Mouse (Mus musculus): ENCODE data around the gene Prkab1.
A peak's percentile ranks its signal among the peaks of the same experiment; 100 is the strongest.

The Prkab1 gene

GRCm38 (mm10) chr5:116024327-116024739 is at the start of gene Prkab1:
TSS of gene Prkab1 (minus strand) at chr5:116024508.
- peak; percentile 93 to 96 for DNase-seq (ENCODE audit: low spot score in 2 of 2)

GRCm38 (mm10) chr5:116069618-116070017 is 45.3 kb upstream of the Prkab1 start:
- no peak for DNase-seq (ENCODE audit: low spot score in 2 of 2)

DNA sequence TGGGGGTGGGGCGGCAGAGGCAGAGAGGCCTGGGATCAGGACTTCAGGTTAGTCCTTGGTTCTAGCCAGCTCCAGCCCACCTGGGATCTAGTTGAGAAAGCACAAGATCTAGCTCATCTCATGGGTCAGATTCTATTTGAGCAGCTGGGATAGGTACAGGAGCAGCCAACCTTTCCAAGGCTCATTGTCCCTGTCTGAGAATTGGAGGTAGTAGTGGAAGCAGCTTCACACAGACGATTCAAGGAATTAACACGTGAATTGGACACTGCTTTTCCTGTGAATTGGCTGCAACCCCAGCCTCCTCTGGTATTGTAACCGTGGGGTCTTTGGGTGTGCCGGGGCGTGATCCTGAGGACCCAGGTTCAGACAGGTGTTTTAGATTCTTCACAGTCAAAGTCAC is 28.5 kb upstream of the Prkab1 start:
- DNase-seq (ENCODE audit: low spot score in 2 of 2), result no peak

DNA sequence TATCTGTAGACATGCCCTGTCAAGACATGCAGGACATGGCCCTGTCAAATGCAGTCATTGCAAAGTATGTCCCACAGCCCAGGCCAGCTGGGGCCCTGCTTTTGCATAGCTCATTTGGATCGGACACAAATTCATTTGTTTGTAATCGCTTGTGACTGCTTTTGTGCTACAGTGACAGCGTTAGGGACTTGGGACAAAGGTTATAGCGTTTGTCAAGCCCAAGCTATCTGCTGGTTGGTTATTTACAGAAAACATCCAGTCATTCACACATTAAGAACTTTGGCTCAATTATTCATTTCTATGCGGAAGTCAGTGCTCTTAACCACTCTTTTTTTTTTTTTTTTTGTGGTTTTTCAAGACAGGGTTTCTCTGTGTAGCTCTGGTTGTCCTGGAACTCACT is 27.9 kb upstream of the Prkab1 start:
- DNase-seq (ENCODE audit: low spot score in 2 of 2), result no peak

DNA sequence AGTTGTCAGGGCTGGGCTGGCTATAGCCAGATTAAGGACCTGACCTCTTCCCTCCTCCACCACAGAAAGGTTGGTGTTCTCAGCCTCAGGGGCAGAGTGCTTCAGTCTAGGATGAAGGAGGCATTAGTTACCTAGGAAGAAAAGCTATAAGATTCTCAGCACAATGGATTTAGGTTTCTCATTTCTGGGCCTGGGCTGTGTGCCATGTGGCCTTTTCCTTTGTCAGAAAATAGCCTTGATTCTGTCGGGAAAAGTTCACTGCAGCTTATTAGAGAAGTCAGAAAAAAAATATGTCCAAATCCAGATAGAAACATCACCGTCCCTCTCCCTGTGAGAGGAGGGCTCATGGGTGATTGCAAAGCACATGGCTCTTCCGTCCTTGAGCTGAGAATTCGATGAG is 25.5 kb upstream of the Prkab1 start:
- no peak for DNase-seq (ENCODE audit: low spot score in 2 of 2)

GRCm38 (mm10) chr5:116048321-116048720 is 24.0 kb upstream of the Prkab1 start:
- DNase-seq (ENCODE audit: low spot score in 2 of 2), result no peak

DNA sequence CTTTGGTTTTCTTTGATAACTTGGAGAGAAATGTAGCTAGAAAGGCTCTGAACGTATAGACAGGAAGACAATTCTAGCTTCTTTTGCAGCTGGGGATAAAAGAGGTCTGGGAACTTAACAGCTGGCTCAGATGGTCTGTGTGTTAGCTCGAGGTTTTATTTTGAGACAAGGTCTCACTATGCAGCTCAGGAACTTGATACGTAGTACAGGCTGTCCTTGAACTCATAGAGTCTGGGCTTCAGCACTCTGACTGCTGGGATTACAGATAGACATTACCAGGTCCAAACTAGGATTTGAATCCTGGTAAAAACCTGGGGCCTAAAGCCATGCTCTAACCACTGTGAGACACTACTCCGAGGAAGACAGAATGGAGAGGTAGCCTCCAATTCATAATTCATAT is 21.9 kb upstream of the Prkab1 start:
- DNase-seq (ENCODE audit: low spot score in 2 of 2), result no peak

GRCm38 (mm10) chr5:116045581-116045980 is 21.3 kb upstream of the Prkab1 start:
- DNase-seq (ENCODE audit: low spot score in 2 of 2), result no peak

DNA sequence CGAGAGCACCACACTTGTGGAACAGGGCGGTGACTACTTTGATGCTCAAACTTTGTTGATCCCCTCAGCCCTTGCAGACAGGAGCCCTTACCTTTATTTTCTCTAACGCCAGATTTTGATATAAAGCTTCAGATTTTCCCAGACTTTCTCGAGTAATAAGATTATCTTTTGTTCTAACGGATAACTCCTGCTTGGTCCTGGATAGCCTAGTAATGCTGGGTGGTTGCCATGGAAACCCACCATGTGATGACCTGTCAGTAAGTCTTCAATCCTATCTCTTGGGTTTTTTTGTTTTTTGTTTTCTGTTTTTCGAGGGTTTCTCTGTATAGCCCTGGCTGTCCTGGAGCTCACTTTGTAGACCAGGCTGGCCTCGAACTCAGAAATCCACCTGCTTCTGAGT is 17.9 kb upstream of the Prkab1 start:
- no peak for DNase-seq (ENCODE audit: low spot score in 2 of 2)

DNA sequence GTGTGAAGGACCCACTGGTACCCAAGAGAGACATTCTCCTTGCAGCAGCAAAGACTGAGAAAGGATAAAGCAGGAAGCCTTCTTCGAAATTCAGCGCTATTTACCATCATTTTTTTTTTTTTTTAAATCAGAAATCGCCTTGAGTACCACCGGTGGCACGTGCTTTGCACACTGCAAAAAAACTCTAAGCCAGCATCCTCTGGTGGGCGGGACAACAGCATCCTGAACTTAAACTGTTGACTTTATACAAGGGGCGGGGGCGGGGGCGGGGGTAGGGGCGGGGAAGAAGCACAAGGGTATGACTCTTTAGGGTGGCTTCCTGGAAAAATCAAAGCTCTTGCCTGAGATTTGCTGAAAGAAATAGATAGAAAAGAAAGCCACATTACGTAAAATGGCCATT is 15.4 kb upstream of the Prkab1 start:
- DNase-seq (ENCODE audit: low spot score in 2 of 2), result no peak

GRCm38 (mm10) chr5:116037731-116038130 is 13.4 kb upstream of the Prkab1 start:
- DNase-seq (ENCODE audit: low spot score in 2 of 2), result no peak

- no peak for DNase-seq (ENCODE audit: low spot score in 2 of 2)
These were observed 12.2 kb upstream of the Prkab1 start for GRCm38 (mm10) chr5:116036465-116036864.

- peak in 1 of 2 experiments; percentile 19 for DNase-seq (ENCODE audit: low spot score in 2 of 2)
These were observed 6.9 kb upstream of the Prkab1 start for GRCm38 (mm10) chr5:116031190-116031577.

- no peak for DNase-seq (ENCODE audit: low spot score in 2 of 2)
These were observed 6.4 kb upstream of the Prkab1 start for GRCm38 (mm10) chr5:116030566-116031189.

DNA sequence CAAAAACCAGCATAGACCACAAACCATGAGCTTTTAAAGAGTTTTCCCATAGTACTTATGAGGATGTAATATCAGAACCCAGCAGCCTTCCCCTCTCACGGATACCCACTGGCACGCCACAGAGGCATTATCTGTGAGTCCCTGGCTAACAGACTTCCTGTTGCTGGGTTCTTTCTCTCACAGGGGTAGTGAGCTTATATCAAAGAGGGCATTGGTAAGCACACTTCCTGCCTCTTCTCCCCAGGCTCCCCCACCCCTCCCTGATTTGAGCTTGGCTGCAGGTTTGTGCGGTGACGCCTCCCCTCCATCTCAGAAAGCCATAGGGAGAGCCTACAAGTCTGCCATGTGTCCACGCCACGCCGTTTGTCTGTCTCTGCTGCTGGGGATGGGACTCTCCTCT is 4.8 kb upstream of the Prkab1 start:
- DNase-seq (ENCODE audit: low spot score in 2 of 2), result no peak

GRCm38 (mm10) chr5:116026561-116026960 is 2.3 kb upstream of the Prkab1 start:
- DNase-seq (ENCODE audit: low spot score in 2 of 2), result no peak

DNA sequence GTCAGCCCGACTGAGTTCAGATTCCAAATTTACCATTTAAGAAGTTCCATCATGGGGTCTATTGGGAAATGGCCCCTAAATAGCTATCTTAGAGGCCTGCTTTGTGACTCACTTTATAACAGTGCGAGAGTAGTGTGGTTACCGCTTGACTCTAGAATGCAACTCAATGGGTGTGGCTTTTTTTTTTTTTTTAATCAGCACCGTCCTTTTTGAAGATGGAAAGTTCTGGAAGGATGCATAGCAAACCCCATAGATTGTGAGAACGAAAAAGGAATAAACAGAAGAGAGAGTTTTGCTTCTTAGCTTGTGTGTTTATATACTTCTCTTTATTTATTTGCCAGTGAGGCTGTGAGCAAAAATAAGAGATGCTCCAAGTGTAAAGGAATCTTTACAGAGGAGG is 1.8 kb upstream of the Prkab1 start:
- no peak for DNase-seq (ENCODE audit: low spot score in 2 of 2)

- no peak for DNase-seq (ENCODE audit: low spot score in 2 of 2)
These were observed 455 bp downstream of the Prkab1 start for GRCm38 (mm10) chr5:116023821-116024284.

DNA sequence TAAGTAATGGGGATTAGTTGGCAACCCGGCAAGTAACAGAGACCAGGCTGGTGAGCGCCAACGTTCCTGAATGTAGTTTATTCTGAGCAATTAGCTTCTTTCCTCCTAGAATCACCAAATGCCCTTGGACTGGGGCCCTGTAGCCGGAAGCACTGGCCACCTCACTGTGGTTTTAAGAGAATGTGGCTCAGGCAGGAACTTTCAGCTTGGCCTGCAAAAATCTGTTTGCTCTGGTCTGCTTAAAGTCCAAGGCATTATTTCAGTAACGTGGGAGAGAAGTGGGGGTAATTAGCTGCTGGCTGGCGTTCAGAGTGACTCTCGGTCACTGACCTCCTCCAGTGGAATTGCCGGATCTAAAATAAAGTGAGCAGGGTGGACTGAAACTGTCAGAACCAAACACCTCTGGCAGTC is 1.1 kb downstream of the Prkab1 start:
- DNase-seq (ENCODE audit: low spot score in 2 of 2), result no peak

DNA sequence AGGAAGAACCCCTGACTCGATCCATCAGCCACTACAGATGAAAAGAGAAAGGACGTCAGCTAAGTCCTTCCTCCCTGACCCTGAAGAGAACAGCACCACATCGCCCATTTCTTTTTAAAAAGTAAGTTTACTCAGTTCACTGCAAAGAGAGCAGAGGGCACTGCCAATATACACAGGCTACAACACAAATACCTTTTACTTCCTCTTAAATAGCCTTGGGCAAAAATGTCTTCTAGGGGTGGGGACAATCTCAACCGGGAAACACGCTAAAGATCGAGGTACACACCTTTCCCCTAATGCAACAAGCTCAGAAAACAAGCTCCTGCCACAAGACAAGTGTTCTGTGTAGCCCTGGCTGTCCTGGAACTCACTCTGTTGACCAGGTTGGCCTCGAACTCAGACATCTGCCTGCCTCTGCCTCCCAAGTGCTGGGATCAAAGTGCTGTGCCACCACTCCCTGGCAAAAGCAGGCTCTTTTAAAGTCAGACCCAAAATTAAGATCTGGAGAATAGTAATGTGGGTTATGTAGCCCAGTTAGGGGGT is 1.6 kb downstream of the Prkab1 start:
- DNase-seq (ENCODE audit: low spot score in 2 of 2), result no peak

DNA sequence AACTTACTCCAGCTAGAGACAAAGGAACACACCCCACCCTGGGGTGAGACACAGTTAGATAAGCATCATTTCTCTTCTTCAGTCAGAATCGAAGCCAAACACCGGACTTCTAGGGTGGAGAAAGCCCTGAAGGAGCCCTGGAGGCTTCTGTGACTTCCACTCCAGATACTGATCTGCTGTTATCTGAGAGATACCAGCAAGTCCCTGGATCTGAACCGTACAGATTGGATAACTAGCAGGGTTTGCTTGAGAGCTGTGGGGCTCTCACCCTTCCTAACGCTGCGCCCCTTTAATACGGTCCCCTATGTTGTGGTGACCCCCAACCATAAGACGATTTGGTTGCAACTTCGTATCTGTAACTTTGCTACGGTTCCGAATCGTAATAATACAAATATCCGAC is 2.2 kb downstream of the Prkab1 start:
- DNase-seq (ENCODE audit: low spot score in 2 of 2), result no peak

DNA sequence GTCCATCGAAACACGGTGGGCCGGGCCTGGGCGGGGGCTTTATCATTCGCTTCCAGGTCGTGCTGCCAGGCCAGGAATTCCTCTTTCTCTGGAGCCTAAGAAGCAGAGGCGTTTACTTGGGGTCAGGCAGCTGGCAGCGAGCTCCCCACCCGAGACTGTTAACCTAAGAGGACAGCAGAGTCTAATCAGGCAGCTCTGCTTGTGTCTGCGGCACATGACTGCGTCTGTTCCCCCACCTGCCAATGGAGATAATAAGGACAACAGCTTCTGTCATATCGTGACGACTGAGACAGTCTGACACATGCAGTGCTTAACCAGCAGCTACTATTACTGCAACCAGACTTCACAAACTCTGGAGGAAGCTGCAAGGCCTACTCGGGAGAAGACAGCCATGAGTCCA is 2.8 kb downstream of the Prkab1 start:
- peak in 1 of 2 experiments; percentile 17 for DNase-seq (ENCODE audit: low spot score in 2 of 2)

GRCm38 (mm10) chr5:116019371-116019770 is 4.9 kb downstream of the Prkab1 start:
- peak; percentile 80 to 86 for DNase-seq (ENCODE audit: low spot score in 2 of 2)

GRCm38 (mm10) chr5:116018784-116019183 is 5.5 kb downstream of the Prkab1 start:
- no peak for DNase-seq (ENCODE audit: low spot score in 2 of 2)
